Mouse (Mus musculus) limb, embryonic 11.5 days (tissue): ENCODE data around the gene Gm9964. TPM values are rescaled to one million over a fixed set of nuclear protein-coding genes. Genes with fewer than 3 reads are reported as not detected.

Experiments
- ATAC-seq: fragments of 200-750 bp; cut with Nextera tagmentation; 2 replicates; pipeline ENCODE4 v1.8.0; 2017; ENCODE audit warnings: low read depth; ENCODE audit not compliant: insufficient number of reproducible peaks, low FRiP score, low TSS enrichment
- DNase-seq: peaks from one replicate; pipeline ENCODE4 v3.0.0-alpha.2; 2015; ENCODE audit warnings: low spot score
- H3K27ac ChIP-seq: fragments of 300-500 bp; sonication (generic); replicated peaks from 2 replicates; pipeline ENCODE4 v1.5.1; 2014; ENCODE audit warnings: low read depth, mild to moderate bottlenecking, low read length
- H3K27me3 ChIP-seq: fragments of 300-500 bp; sonication (generic); 2 replicates; pipeline ENCODE4 v1.6.1; 2014; ENCODE audit warnings: mild to moderate bottlenecking, low read length, mixed read lengths; ENCODE audit not compliant: control insufficient read depth, insufficient read depth
- H3K36me3 ChIP-seq: fragments of 300-500 bp; sonication (generic); 2 replicates; pipeline ENCODE4 v1.6.1; 2014; ENCODE audit warnings: mild to moderate bottlenecking, low read length, moderate library complexity, mixed read lengths; ENCODE audit not compliant: control insufficient read depth, insufficient read depth
- H3K4me1 ChIP-seq: fragments of 300-500 bp; sonication (generic); 2 replicates; pipeline ENCODE4 v1.6.1; 2014; ENCODE audit warnings: low read length, mixed read lengths; ENCODE audit not compliant: control insufficient read depth, insufficient read depth
- H3K4me2 ChIP-seq: fragments of 300-500 bp; sonication (generic); 2 replicates; pipeline ENCODE4 v1.6.1; 2014; ENCODE audit warnings: low read depth, mild to moderate bottlenecking, moderate library complexity; ENCODE audit not compliant: severe bottlenecking
- H3K4me3 ChIP-seq: fragments of 300-500 bp; sonication (generic); 2 replicates; pipeline ENCODE4 v1.5.1; 2014; ENCODE audit warnings: low read depth, low read length
- H3K9ac ChIP-seq: fragments of 300-500 bp; sonication (generic); 2 replicates; pipeline ENCODE4 v1.6.1; 2014; ENCODE audit warnings: mild to moderate bottlenecking, low read length
- H3K9me3 ChIP-seq: fragments of 300-500 bp; sonication (generic); 2 replicates; pipeline ENCODE4 v1.6.1; 2016; ENCODE audit warnings: low read length; ENCODE audit not compliant: control insufficient read depth
- WGBS: fragments of 180-500 bp; shearing (Covaris S2); extraction: QIAGEN DNeasy Blood & Tissue Kit; methylation state at CpG from one replicate; pipeline ENCODE4 v1.1.7; 2014; 5-methylcytosine and 5-hydroxymethylcytosine counted together
- polyA plus RNA-seq: library from polyadenylated mRNA; unstranded; fragments of >200 nt; fragmentation: Nextera tagmentation; extraction: Ambion mirVana; gene quantifications from 2 replicates; pipeline ENCODE4 v1.2.1, GENCODE M21; 2014

Gene Gm9964
- polyA plus RNA-seq, 1 experiment from 2014 or later = not detected

GRCm38 (mm10) chr11:79292130-79292529 is 4.6 kb downstream of the Gm9964 start:
- H3K36me3 ChIP-seq = no peaks in the 10 kb centered on the region
- WGBS = 88% methylated on average over 3 of the region's 3 CpGs
- H3K9me3 ChIP-seq = no peaks in the 10 kb centered on the region
- no peak overlapping the region for H3K9ac ChIP-seq
- no peak for DNase-seq
- H3K4me2 ChIP-seq = no peak overlapping the region
- H3K4me3 ChIP-seq = no peak overlapping the region
- peaks cover 6% of the 10 kb centered on the region; the same call in 1 of the 2 replicates for H3K4me1 ChIP-seq
- no peaks in the 10 kb centered on the region for H3K27me3 ChIP-seq
- ATAC-seq = no peak
- no peak overlapping the region for H3K27ac ChIP-seq

- no peak for DNase-seq
- no peak for ATAC-seq
- H3K4me2 ChIP-seq = no peak overlapping the region
- no peak overlapping the region for H3K4me3 ChIP-seq
- H3K9ac ChIP-seq = no peak overlapping the region
- no peaks in the 10 kb centered on the region for H3K9me3 ChIP-seq
- peaks cover 6% of the 10 kb centered on the region; the same call in 1 of the 2 replicates for H3K4me1 ChIP-seq
- H3K36me3 ChIP-seq = no peaks in the 10 kb centered on the region
- no peak overlapping the region for H3K27ac ChIP-seq
- H3K27me3 ChIP-seq = no peaks in the 10 kb centered on the region
- WGBS = 64% methylated on average over 5 of the region's 5 CpGs
Measured at GRCm38 (mm10) chr11:79291651-79292050, 5.1 kb downstream of the Gm9964 start.

DNA sequence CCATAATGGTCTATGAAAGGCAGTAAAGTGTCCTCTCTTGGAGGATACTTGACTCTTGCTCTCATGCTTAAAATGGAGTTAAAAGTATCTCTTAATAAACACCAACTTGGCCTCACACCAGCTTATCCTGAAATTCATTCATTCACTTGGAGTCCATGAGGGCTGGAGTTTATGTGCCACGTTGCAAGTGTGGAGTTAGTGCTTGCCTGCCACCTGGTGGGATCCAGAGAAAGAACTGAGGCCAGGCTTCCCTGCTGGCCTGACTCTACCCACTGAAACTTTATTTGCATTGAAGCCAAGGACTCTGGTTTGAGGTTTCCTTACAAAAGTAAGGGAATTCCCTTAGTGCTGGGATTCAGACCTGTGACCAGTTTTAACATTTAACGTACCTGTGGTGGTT is 6.2 kb downstream of the Gm9964 start:
- Histone ChIP-seq H3K9ac (no peak overlapping the region), H3K4me3 (no peak overlapping the region), H3K36me3 (no peaks in the 10 kb centered on the region), H3K4me2 (no peak overlapping the region), H3K27me3 (no peaks in the 10 kb centered on the region), H3K9me3 (no peaks in the 10 kb centered on the region), H3K4me1 (peaks cover 6% of the 10 kb centered on the region; the same call in 1 of the 2 replicates), H3K27ac (no peak overlapping the region)
- ATAC-seq (no peak), DNase-seq (peak; percentile 58)
- 58% methylated on average over 2 of the region's 2 CpGs for WGBS

- no peak for DNase-seq
- 85% methylated on average over 5 of the region's 5 CpGs for WGBS
- no peak overlapping the region for H3K9ac ChIP-seq
- no peak for ATAC-seq
- peaks cover 6% of the 10 kb centered on the region; the same call in 1 of the 2 replicates for H3K4me1 ChIP-seq
- H3K4me2 ChIP-seq = no peak overlapping the region
- H3K27me3 ChIP-seq = no peaks in the 10 kb centered on the region
- no peak overlapping the region for H3K27ac ChIP-seq
- H3K9me3 ChIP-seq = no peaks in the 10 kb centered on the region
- H3K36me3 ChIP-seq = no peaks in the 10 kb centered on the region
- H3K4me3 ChIP-seq = no peak overlapping the region
Measured at GRCm38 (mm10) chr11:79288913-79289640, 7.6 kb downstream of the Gm9964 start.

DNA sequence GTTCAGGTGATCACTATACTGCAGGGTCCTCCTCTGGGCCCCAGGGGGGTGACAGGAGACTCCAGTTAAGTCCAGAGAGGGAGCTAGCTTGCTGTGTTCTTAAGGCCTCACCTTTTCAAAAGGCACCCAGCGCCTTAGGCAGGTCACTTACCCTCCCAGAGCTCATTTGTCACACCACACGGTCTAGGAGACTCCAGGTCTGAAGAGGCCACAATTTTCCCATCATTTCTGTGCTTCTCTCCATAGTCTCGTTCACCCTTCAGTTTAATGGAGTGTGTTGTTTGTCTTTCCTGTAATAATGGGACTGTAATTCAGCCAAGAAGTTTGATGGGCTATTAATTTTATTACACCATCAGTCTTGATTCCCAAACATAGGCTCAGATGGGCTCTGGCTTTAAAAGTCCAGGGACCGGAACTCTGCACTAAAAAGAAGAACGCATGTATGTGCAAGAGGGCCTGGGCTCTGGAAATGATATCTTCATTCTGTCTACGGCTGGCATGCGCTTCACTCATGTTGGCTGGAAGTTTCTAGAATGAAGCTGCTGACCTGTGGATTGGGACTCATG is 8.3 kb downstream of the Gm9964 start:
- Histone ChIP-seq H3K27me3 (no peaks in the 10 kb centered on the region), H3K9ac (no peak overlapping the region), H3K9me3 (no peaks in the 10 kb centered on the region), H3K27ac (no peak overlapping the region), H3K36me3 (no peaks in the 10 kb centered on the region), H3K4me1 (0 out of 2 replicates have a peak, but pooled peaks cover 3% of the 10 kb centered on the region), H3K4me3 (no peak overlapping the region), H3K4me2 (no peak overlapping the region)
- 48% methylated on average over 7 of the region's 7 CpGs for WGBS
- no peak for DNase-seq
- ATAC-seq = no peak

DNA sequence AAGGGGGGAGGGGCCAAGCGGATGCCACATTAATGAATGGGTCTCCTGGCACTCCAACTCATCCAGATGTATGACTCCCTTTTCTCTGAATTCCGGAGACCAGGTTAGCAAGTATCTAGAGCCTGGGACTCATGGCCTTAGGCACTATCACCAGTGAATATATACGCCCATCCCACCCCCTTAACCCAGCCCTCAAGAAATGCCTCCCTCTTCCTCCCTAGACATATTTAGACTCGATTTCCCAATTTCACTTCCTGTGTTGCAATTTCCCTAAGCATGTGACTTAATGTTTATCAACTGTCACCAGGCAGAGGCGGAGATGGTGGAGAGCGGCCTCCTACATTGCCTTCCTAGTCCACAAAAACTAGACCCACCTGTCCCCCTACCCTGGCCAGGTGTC is 9.3 kb downstream of the Gm9964 start:
- ATAC-seq (no peak), DNase-seq (no peak)
- no peak overlapping the region for H3K9ac ChIP-seq
- H3K27me3 ChIP-seq = no peaks in the 10 kb centered on the region
- no peak overlapping the region for H3K27ac ChIP-seq
- H3K4me2 ChIP-seq = no peak overlapping the region
- 79% methylated on average over 6 of the region's 6 CpGs for WGBS
- no peaks in the 10 kb centered on the region for H3K36me3 ChIP-seq
- H3K4me3 ChIP-seq = no peak overlapping the region
- H3K9me3 ChIP-seq = no peaks in the 10 kb centered on the region
- H3K4me1 ChIP-seq = 0 out of 2 replicates have a peak, but pooled peaks cover 3% of the 10 kb centered on the region

DNA sequence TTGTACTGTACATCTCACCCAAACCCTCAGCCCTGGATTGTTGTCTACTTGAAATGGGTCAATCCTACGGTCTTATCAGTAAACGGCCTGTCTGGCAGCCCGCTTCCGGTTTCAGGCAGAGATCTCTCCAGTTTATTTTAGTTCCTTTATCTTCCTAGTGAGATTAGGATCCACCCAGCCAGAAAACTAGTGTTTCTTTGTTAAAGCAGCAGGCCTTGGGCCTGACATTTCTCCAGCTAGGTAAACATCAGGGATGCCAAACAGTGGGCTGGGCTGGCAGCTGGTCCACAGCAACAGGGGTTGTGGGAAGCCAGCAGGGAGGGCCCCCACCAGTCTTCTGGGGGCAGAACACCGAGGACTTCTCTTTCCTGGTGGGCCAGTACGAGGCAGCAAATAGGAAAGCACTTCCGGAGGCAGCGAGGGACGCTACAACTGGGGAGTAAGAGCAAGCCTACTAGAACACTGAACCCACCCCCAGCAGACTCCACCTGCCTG is 10.4 kb downstream of the Gm9964 start:
- H3K27ac ChIP-seq = no peak overlapping the region
- H3K4me3 ChIP-seq = no peak overlapping the region
- no peak for ATAC-seq
- 87% methylated on average over 9 of the region's 9 CpGs for WGBS
- DNase-seq = no peak
- no peaks in the 10 kb centered on the region for H3K36me3 ChIP-seq
- H3K27me3 ChIP-seq = no peaks in the 10 kb centered on the region
- H3K9ac ChIP-seq = no peak overlapping the region
- H3K4me2 ChIP-seq = no peak overlapping the region
- H3K4me1 ChIP-seq = peaks cover 4% of the 10 kb centered on the region; the same call in 1 of the 2 replicates
- no peaks in the 10 kb centered on the region for H3K9me3 ChIP-seq

DNA sequence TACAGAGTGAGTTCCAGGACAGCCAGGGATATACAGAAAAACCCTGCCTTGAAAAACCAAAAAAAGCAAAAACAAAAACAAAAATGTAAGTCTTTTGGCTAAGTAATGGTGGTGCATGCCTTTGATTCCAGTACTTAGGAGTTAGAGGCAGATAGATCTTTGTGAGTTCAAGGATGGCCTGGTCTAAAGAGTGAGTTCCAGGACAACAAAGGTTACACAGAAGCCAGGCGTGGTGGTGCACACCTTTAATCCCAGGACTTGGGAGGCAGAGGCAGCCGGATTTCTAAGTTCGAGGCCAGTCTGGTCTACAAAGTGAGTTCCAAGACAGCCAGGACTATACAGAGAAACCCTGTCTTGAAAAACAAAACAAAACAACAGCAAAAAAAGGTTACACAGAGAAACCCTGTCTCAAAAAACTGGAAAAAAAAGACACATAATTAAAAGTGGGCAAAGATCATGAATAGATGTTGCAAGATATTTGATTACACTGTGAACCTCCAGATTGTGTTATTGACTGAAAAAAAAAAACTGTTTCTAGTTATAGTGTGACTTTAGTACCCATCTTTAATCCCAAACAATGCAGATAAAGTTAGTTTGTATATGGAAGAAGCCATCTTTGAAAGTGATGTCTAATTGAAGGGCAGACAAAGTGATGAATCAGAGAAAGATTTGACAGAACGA is 13.2 kb downstream of the Gm9964 start:
- H3K4me2 ChIP-seq = no peak overlapping the region
- H3K36me3 ChIP-seq = no peaks in the 10 kb centered on the region
- no peak overlapping the region for H3K9ac ChIP-seq
- no peaks in the 10 kb centered on the region for H3K27me3 ChIP-seq
- H3K27ac ChIP-seq = no peak overlapping the region
- peaks cover 14% of the 10 kb centered on the region; the same call in 1 of the 2 replicates for H3K4me1 ChIP-seq
- no peak overlapping the region for H3K4me3 ChIP-seq
- DNase-seq (no peak), ATAC-seq (no peak)
- H3K9me3 ChIP-seq = no peaks in the 10 kb centered on the region
- 93% methylated on average over 4 of the region's 4 CpGs for WGBS
